Mouse (Mus musculus) stomach, adult 2 months (tissue): ENCODE measurements around the gene Six1. TPM values are rescaled to one million over a fixed set of nuclear protein-coding genes. Genes with fewer than 3 reads are reported as not detected.

Experiments
- polyA plus RNA-seq: library from polyadenylated mRNA; depleted of rRNA; stranded (reverse); fragments of >200 nt; gene quantifications from 2 replicates; pipeline ENCODE4 v1.2.3, GENCODE M21; 2012; rRNA removed

Six1 gene
- 0.36 and 0.70 TPM in 2 replicates for polyA plus RNA-seq

GRCm38 (mm10) chr12:73053668-73054241, at the start of gene Six1:
TSS of gene Six1 (minus strand) at chr12:73053887.

Other genes with a start within 250 kb of the Six1 start
- not detected in 2 replicates for gene Six6, start 114.0 kb downstream of the Six1 start, polyA plus RNA-seq
- not detected in 2 replicates for gene 4930447C04Rik, start 113.1 kb downstream of the Six1 start, polyA plus RNA-seq
- 0.11 and 0.25 TPM in 2 replicates for gene Six4, start 59.6 kb upstream of the Six1 start, polyA plus RNA-seq
- gene Mnat1, start 69.8 kb upstream of the Six1 start, polyA plus RNA-seq, result 0.71 and 1.2 TPM in 2 replicates
- gene Trmt5, start 232.8 kb upstream of the Six1 start, polyA plus RNA-seq, result 0.73 and 0.91 TPM in 2 replicates
- 2.4 and 3.4 TPM in 2 replicates for gene Slc38a6, start 232.9 kb upstream of the Six1 start, polyA plus RNA-seq